Mouse (Mus musculus) liver (tissue): ENCODE measurements at regions not wholly inside any gene's neighbourhood (a gene's known extent, or its start where the extent isn't known, plus 50 kb on each side); places are given as distances from the start of the nearest gene placed in this dataset.

Experiments used
- DNase-seq: peaks from one replicate; pipeline ENCODE4 v3.0.0-alpha.2; 2020; ENCODE audit warnings: mixed read lengths

DNA sequence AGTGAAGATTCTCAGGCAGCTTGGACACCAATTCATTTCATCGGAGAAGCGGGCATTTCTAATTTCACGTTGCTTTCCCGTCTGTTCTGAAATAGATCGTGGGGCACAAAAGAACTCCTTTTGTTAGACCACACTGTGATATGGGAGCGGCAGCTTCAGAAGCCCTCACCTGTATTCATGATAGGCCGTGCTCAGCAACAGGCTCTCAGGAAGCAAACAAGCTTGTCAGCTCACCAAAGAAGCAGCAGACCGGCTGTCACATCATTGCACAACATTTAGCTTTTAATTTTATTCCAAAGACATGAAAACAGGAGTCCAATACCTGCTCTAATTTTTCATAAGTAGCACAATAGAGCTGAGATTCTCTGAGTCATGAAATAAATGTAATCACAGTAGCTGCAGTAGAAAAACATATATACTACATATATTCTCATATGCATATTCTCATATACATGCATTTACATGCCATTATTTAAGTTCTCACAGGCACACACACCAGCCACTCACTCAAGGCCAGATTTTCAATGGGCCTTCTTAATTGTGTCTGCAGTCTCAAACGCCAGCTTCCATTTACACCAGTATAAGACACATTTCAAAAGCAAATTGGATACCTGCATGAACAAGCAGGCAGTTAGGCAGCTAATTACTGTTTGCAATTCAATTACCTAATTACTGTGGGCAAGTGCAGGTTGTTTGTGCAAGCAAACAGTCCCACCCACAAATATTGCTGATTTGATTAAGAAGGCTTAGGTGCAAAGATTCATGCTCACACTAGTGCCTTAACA, 698.9 kb downstream of the Diaph3 start:
- DNase-seq, result no peak

DNA sequence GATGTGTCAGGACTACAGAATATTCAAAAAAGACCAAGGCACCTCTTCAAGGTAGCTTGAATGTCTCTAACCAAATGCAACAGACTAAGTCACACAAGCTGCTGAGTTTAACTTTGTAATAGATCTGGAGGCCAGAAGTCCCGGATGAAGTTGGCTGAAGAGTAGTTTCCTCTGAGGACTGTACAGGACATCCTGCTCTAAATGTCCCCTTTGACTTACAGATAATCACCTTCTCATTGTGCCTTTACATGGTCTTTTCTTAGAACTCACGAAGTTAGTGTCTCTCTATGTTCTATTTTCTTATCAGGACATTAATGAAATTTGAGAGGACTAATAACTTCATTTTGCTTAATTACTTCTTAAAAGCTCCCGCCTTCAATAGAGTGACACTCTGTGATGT, 703.7 kb downstream of the Diaph3 start:
- no peak for DNase-seq

DNA sequence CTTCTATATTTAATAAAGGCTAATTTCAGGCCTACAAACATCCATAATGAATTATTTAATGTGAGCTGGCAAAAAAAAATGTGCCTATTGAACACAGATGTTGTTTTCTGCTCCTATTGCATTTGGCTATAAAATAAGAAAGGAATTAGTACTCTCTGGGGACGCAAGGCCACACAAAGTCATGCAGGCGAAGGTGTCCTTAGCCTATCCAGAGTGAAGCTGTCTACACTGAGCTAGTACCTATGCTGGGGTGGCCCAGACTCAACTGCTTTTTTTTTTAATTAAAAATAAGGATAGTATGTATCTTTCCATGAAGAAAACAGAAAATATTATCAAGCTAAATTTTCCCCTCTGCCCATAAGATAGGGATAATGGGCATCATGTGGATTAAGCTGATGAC, 705.7 kb downstream of the Diaph3 start:
- no peak for DNase-seq

DNA sequence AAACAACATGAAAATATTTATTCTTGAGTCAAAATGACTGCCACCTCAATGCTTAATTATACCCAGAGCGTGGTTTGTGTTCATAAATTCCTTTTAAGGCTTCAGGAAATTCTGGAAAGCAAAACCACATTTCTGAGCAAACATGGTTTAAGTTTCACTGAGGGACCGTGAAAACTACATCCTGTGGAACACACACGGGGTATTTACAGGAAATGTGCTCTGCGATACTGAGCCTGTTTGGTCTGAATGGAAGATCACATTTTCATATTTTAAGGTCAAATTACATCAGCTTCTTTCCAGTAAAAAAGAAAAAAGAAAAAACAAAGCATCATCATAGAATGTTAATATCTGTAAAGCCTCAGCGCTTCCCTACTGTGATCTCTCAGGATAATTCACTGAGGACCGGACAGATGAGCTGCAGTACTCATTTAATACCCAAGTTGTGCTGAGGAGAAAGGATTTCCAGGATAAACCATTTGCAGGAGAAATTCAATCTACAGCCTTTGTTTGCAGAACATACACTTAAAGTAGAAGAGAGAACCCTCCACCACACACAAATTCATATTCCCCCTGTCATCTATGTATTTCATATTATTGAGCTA, 709.7 kb downstream of the Diaph3 start:
- DNase-seq, result no peak

DNA sequence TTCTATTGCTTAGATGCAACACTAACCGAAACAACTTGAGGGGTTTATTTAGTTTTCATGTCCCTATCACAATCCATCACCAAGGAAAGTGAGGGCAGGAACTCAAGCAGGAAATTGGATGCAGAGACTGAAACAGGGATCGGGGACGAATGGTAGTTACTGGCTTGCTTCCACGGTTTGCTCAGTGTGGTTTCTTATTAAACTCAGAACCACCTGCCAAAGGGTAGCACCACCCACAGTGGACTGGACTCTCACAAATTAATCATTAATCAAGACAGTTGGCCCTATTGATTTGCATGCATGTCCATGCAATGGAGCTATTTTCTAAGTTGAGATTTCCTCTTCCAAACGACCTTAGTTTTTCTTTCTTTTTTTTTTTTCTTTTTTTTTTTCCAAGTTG, 719.2 kb downstream of the Diaph3 start:
- DNase-seq, result no peak

DNA sequence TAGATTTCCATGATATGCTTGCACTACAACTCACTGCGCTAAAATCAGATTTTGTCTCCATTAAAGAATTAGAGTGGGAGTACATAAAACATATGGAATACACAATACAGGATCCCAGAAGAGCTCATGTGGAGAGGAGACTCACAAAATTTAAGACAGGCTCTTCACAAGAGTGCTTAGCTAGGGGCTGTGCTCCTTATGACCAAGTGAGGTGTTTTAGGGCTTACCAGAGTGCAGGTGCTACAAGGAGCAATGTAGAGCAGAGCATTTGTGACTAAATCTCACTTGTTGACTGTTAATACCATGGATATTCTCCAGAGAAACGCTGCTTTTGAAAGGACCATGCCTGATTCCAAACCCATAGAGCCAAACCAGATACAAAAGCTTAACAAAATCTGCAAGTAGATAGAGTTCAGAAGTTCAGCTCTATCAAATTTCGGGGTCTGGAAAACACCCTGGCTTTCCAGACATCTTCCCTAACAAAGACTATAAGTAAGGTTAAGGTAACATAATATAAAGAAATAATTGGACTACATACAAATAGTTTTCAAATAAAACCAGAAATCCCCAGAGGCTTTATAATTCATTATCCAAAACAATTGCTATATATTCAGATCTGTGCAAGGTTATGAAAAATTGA, 721.0 kb downstream of the Diaph3 start:
- DNase-seq, result no peak

DNA sequence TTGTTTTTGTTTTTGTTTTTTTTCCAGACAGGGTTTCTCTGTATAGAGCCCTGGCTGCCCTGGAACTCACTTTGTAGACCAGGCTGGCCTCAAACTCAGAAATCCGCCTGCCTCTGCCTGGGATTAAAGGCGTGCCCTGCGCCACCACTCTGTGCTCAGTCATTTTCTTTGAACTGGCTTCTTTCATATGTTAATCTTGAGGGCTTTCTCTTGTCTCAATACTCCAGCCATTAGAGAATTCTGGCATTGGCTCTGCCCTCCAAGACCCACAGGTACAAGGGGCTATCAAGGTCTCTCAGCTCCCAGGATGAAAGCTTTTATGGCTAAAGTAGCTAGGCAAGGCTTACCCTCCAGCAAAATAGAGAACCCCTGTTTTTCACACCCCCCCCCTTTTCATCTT, 744.2 kb downstream of the Diaph3 start:
- DNase-seq, result no peak

DNA sequence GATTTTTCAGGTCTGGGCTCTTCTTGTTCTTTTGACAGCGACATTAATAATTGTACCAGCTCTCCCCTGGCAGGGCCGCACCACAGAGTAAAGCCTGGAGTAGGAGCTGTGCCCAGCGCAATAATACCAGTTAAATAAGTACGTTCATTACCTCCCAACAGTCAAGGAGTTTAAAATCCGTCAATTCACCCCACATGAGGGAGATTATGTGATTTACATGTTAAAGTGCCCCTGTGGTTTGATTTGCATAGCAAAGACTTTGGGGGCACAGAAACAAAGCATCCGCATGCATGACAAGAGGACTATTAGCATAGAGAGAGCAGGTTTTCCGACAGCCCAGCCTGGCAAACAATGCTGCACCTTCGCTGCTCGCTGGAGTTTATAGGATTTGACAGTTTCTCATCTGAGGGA, 745.1 kb downstream of the Diaph3 start:
- no peak for DNase-seq

DNA sequence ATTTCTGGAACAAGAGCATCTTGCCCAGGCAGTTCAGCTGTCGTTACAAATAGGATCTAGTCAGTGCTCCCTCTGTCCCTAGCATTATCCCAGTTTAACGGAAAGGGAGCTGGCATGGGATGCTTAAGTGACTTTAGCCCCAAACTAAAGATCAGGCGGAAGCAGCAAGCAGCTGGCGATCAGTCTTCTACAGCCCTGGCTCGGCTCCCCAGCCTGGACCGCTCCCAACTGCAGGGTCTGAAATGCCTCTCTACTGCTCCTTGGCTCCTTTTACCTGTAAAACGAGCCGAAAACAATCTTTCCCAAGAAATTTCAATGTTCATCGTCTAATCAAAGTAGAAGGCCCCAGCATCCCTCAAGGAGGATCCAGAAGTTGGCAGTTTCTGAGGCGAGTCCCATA, 745.5 kb downstream of the Diaph3 start:
- DNase-seq, result no peak

DNA sequence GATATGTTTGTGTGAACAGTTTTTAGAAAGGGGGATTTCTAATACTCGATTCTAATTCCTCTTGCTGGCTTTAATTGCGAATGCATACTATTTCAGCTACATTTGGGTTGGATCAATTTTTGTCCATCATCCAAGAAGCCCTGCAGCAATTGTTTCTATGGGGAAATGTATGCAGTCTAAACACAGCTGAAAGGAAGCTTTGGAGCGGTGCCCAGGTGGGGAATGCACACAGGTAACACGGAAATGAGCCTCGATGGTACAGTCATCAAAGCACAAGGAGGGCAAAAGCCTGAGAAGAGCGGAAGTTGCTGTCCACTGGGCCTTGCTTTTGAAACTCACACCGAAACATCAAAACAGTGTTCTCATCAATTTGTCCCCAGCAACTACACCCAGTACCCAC, 746.0 kb downstream of the Diaph3 start:
- DNase-seq, result no peak

DNA sequence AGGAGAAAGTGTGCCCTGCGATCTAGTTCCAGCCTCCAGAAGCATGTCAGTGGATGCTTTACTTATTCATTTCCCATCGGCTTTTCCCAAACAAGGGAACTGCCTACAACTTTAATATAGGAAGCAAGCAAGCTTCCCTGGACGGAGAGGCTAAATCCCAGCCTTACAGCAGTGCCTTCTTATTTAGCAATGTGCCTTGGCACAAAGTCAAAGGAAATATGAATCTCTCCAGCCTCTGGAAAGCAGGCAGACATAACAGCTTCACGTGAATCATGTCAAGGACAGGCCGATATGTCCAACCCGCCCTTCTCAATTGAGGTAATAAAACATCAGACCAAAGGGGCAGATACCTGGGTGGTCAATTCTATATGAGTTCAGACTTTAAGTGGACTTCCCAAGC, 755.9 kb downstream of the Diaph3 start:
- no peak for DNase-seq

DNA sequence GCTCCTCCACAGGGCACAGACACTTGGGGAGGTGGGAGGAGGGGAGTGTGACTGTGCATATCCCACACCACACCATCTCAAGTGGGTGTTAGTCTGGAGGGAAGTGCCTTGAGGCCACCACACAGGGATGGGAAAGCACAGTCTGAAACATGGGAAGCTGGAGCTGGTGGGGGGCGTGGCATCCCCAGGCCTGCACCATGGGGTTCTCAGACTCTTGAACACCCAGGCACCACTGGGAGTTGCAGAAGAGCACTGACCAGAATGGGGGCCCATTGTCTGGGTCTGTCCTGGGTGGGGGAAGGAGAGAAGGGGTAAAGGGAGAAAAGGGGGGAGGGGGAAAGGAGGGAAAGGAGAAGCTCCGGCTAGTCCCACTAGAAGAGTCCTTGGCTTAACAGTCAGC, 776.0 kb downstream of the Diaph3 start:
- no peak for DNase-seq

DNA sequence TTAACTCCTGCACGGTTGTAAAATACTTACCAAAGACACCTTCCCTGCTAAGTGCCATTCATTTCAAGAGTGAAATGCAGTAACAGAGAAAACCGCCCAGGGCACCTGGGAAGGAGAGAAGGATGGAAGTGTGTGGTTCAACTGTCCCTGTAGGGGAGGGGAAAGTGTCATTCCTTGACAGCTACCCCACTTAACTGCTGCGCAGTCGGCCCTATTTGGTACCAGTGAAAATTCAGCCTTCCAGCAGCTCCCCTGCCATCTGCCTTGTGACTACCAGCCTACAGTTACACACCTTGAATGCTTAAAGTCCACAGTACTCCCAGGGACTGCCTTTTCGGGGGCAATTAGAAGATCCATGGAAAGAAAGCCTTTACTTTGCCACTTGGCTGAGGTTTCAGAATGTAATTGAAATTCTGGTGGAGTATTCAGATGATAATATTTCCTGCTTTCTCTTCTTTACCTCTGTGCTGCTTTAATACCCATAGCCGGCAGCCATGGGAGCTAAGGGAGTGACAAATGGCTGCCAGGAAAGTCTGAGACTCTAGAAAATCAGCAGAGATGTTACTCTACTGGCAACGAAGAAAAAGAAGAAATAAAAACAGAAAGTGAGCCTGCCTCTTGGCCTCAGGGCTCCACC, 780.5 kb downstream of the Diaph3 start:
- DNase-seq, result no peak

DNA sequence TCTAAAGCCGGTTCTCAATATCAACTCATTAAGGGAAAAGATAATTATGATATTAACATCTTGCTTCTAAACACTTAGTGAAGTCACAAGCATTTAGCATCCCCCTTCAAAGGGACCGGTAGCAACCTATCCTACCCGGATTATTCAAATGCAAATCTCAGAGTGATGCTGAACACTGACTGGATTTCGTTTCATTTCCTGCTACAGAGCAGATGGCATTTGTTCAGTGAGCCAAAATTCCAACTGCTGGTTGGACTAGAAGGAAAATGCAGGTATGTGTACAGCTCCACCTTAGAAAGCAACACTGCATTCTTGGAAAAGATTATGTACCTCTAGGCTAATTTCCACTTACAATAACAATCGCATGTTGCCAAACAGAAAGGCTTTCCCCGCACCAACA, 782.5 kb downstream of the Diaph3 start:
- DNase-seq, result no peak

DNA sequence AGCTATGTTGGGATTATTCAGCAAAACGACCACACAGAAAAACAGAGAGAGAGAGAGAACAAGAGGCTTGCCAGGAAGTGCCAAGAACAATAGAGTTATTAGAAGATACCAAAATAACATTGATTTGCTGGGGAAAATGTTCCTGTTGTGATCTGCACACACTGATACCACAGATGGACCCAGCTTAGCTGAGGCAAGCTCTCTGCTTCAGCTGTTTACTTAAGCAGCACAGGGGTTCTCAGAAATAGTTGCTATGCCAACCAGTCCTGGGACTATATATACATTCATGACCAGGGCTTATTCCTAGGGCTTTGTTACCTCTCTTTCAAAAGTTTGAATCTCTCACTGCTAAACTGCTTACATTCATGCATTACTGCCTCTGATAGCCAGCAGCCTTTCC, 790.5 kb downstream of the Diaph3 start:
- no peak for DNase-seq

DNA sequence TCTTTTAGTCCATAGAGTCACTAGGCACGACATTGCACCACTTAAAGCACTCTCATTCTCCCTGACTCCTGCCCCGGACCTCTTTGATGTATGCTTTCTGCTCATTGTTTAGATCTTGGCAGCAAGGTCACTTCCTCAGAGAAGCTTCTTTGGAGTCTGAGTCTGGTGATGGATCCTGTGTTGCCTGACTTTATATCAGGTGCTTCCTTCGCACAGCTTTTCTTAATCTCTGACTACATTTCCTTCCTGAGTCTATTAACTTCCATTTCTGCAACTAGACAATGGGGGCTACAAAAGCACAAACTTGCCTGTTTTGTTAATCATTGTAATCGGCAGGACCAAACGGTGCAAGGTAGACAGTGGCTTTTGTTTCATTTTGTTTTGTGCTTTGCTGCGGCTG, 802.0 kb downstream of the Diaph3 start:
- DNase-seq, result no peak

DNA sequence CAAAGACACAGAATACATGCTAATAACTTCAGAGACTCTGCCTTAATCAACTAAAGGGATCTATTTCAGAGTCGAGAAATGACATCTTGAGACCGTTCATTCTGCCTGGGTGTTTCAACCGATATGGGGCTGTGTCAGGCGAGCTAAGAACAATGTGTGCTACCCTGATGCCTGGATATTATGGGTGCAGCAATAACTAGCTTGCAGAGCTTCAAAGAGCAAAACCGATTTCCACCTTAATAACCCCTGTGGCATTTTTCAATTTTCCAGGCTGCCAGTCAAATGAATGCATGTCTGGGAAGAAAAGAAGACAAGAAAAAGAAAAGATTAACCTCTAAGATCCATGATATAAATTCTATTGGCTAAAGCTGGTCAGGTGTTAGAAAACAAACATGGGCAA, 804.0 kb downstream of the Diaph3 start:
- DNase-seq, result no peak

DNA sequence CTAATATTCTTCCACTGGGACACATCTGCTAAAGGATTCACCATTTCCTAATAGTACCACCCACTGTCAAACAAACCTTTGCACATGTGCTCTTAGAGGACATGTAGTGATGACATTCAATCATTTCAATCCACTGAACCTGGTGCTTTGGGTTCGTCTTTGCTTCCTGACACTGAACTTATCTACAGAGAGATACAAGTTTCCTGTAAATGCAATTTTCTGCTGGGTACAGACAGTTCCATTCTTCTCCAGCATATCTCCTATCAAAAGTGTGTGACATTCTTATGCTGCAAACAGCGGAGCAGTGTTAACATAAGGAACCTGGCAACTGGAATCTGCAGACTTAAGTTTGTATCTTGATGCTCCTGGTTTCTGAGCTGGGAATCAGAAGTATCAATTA, 805.8 kb downstream of the Diaph3 start:
- no peak for DNase-seq

DNA sequence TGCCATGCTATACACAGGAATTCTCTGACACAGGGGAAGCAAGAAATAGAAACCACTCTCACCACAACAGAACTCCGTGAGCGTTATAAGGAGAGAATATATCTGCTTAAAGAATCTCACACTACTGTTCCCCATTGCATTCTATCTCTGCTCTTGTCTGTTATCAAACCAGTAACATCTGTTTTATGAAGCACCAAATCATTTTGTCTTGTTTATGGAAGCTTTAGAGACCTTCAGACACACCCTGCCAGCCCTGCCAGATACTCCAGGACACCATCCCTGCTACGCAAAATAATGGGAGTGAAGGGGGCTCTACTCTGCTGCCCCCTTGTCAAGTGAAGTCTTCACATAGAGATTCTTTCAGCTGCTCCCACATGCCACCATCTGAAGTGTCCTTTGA, 811.9 kb downstream of the Diaph3 start:
- DNase-seq, result no peak

DNA sequence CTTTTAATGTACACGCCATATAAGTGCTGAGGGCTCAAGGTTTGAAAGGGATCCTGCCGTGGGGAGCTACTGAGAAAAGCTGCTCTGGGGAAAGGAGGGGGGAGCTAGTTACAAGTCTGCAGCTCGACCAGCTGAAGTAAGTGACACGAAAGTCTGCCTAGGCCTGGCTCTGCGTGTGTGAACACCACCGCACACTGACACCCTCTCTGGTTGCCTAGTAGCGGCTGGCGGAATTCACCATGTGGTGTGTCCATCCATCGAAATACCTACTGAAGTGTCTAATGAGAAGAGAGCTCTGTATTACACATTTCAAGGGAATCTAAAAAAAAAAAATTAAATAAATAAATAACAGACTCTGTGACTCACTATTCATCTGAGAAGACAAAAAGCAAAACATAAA, 813.4 kb downstream of the Diaph3 start:
- DNase-seq, result no peak

DNA sequence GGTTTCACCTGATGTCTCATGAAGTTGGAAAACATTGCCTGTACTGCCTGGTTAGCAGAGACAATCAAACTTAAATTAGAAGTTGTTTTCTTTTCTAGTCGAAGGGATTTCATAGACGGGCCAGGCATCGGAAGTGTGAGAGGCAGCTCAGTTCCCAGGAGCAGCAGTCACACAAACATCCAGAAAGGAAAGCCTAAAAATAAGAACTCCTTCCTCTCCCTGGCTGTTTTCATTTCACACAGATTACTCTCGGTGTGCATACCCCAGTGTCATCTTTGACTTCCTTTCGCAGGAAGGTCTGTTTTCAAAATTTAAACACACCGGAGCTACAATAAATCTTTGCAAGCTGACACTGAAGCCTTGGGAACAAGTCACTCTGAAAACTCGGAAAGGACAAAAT, 818.7 kb downstream of the Diaph3 start:
- DNase-seq, result no peak

DNA sequence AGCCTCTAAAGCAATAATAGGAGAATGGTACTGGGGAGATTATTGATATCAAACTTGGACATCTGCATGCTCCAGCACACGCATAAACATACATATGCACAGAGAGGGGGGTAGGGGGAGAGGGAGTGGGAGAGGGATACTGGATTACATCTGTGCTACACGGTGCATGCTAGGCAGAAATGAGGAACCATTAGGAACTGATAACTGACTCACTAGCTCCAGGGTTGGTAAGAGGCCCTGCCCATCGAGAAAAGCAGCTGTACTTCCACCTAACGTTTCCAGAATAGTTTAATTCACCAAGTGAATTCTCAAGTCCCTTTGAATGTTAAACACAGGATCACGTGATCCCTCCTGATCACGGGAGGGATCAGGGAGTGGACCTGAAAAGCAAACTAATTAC, 825.1 kb downstream of the Diaph3 start:
- DNase-seq, result no peak

DNA sequence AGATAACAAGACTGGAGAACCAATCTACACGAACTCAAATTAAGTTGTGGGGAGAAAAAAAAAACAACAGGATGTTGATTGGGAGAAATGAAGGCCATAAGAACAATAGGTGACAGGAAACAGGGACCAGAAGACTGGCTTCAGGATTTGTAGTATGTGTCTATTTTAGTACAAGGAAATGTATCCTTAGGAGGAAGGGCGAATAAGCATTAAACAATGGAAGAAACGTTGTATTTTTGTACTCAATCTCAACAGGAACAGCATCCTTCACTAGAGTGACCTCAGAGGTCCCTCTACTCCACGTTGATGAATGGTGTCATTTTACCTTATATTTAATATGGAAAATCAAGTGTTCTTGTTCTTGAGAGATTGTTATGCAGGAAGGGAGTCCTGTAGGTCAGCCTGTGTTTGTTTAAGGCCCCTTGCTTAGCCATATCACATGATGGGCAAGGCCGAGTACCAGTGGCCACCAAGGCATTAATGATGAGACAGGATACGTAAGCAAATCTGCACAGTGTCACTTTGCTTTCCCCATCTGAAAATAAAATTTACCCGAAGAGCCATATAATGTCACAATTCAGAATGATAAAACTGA, 832.0 kb downstream of the Diaph3 start:
- DNase-seq, result no peak

DNA sequence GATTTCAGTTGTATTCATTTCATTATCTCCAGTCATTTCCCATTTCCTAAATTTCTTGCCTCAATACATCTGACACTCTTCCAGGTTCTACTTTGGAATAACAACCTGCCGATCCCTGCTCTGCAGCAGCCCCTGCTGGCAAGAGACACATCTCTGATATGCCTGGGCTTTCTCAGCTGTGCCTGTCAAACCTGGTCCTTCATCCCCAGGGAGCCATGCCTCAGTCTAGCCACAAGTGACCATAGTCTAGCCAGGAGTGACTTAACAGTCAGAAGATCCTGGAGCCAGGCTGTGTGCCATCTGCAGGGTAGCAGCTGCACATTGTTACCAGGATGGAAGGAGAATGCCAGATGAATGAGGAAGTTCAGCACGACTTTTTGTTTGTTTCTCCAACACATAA, 833.2 kb downstream of the Diaph3 start:
- DNase-seq, result peak; percentile 23
